Mouse (Mus musculus): ENCODE results near the gene Nos1ap. TPM values are rescaled to one million over a fixed set of nuclear protein-coding genes. Genes with fewer than 3 reads are reported as not detected.

Gene Nos1ap
- polyA plus RNA-seq (2015; fragmentation: Nextera tagmentation; extraction: Ambion mirVana) = 14.5 and 16.4 TPM in 2 replicates

DNA sequence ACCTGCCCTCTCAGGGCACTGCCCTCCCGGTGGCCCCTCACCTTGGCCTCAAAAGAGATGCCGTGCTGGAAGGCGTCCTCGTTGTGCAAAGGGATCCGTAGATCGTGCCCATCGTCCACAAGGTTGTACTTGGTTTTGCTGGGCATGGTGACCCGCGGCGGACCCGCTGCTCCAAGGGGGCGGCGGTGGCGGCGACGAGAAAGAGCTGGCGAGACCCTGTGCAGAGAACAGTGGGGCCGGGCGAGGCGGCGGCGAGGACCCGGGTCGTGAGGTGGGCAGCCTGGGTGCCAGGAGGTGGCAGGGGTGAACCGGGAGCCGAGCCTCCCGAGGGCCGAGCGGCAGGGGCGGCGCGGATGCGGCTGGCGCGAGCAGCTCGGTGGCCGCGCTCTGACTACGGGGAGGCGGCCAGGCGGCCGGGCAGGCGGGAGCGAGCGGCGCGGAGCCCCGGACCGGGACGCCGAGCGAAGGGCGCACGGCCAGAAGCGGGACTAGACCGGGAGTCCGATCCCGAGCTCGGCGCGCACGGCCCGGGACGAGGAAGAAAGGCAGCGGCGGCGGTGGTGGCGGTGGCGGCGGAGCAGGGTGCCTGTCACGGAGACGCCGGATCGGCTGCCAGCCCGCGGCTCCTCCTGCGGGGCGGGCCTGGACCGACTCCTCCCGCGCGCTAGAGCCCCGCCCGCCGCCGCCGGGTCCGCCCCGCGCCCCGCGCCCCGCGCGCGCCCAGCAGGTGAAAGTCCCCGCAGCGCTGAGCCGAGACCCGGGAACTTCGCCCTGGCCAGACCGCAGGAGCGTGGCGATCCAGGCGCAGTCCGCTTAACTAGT, at the start of gene Nos1ap:
Gene Nos1ap (minus strand): TSS at position 643 of the 822 bp plus-strand sequence.

DNA sequence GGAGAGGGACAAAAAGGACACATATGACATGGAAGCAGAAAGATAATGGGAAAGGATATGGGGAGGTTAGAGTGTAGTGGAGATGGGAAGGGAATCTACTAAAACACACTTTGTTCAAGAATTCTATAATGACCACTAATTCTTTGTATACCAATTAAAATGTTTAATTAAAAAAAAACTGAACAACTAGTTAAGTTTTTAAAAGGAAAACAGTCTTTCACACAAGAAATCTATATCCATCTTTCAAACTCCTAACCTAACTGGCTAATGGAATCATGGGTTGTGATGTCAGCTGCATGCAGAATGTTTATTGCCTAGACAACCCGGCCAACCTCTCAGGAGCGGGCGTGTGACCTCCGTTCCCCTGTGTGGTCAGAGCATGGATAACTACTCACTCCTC, 281.2 kb downstream of the Nos1ap start, which contains the start of gene Spata46:
Gene Spata46 (plus strand): TSS at position 301 of the 400 bp plus-strand sequence.

DNA sequence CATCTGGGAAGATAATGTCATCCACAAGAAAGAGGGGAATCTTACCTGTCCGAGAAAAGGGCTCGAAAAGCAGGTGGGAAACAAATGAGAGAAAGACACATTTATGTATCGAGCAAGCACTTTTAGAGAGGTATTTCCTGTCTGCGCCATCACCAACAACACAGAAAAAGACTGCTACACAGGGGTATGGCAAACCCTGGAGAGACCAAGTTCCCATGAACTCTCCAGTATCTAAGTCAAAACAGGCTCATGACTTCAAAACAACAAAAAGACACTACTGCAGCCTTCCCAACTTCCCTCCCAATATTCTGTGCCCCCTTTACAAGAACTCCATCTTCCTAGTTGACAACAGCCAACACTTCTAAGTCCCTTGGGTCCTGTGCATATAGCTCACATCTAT, 283.4 kb downstream of the Nos1ap start, which contains the start of gene Gm7694:
Gene Gm7694 (minus strand): TSS at position 101 of the 400 bp plus-strand sequence.

GRCm38 (mm10) chr1:170277016-170277415, 312.6 kb downstream of the Nos1ap start, which contains the start of gene Sh2d1b1:
TSS of gene Sh2d1b1 (plus strand) at chr1:170277320.

Other genes starting within 250 kb of the Nos1ap start
- gene Olfml2b, start 54.7 kb upstream of the Nos1ap start, polyA plus RNA-seq (2015; fragmentation: Nextera tagmentation; extraction: Ambion mirVana) = 3.7 and 4.9 TPM in 2 replicates